Mouse (Mus musculus): ENCODE measurements at regions not wholly inside any gene's neighbourhood (a gene's known extent, or its start where the extent isn't known, plus 50 kb on each side); places are given as distances from the start of the nearest gene placed in this dataset.

DNA sequence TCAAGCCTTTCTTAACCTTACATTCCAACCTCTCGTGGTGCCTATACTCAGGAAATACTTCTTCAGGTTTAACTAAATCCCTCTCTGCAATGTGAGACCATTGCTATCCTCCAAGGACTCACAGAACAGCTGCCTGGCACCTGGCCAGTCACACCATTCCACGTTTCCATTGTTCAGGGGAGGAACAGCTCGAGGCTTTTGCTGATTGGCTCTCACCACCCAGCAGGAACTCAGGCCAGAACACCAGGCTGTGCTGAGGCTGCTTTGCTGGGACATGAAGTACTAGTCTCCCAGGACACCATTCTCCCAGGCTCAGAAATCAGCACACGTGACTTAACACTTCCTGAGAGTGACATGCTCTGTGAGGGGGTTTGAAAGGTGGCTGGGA is 357.6 kb downstream of the Sorl1 start:
- in situ Hi-C loops (cut with MboI, MseI) = no loop called here

- in situ Hi-C loops (cut with MboI, MseI) = no loop called here
Observed at GRCm38 (mm10) chr9:41765816-41766532, 358.1 kb downstream of the Sorl1 start.

- in situ Hi-C loops (cut with MboI, MseI) = no loop called here
Observed at GRCm38 (mm10) chr9:41761050-41761576, 363.0 kb downstream of the Sorl1 start.

- in situ Hi-C loops (cut with MboI, MseI) = no loop called here
Observed at GRCm38 (mm10) chr9:41754434-41755002, 369.6 kb downstream of the Sorl1 start.

- in situ Hi-C loops (cut with MboI, MseI) = no loop called here
Observed at GRCm38 (mm10) chr9:41745979-41746647, 378.0 kb downstream of the Sorl1 start.

DNA sequence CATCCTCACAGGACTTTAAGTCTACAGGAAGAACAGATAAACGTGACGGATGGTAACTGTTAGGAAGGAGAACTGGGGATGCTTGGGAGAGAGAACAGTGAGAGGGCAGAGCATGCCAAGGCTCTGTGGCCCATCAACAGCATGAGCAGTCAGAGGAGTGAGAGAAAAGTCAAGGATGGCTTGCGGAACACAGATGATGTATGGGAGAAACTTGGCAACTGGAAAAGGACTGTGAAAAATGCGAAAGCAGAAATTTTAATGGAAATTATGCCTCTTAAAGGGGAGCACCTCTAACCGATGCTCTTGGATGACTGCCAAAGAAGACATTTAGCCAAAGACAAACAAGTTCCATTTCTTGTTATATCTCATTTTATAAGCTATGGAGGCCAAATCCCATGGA is 382.6 kb downstream of the Sorl1 start:
- in situ Hi-C loops (cut with MboI, MseI) = no loop called here

DNA sequence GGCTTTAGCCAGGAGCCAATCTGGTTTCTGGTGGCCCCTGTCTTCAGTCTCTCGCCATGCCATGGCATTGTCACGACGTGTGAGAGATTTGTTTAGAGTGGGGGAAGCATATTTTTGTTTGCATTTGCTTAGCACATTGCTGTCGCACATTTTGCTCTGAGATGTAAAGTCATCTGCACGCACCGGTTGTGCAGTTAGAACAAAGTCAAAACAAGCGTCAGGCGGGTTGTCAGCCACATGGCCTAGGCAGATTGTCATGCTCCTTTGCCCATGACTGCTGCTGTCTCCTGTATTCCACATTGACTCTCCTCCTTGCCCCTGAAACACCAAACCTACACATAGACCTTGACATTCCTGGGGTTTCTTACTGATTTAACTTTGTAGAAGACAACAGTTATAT is 383.6 kb downstream of the Sorl1 start:
- in situ Hi-C loops (cut with MboI, MseI) = no loop called here

- in situ Hi-C loops (cut with MboI, MseI) = no loop called here
Observed at GRCm38 (mm10) chr9:41737671-41738070, 386.4 kb downstream of the Sorl1 start.

DNA sequence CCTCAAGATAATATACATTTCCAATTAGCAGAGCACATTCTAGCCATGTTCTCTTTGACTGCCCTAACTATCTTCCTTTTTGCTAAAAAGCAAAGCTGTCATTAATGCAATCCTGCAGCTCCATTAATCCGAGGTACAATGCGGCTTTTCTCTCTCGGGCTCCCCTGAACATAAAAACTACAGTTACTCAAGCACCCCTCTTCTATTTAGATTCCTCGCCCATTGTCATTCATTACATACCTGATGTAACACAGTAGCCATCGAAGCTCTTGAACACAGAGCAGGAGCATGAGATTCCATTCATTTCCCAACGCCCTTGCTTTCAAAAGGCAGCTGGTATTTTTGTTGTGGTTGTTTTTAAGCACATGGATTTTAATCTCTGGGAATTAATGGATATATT is 387.2 kb downstream of the Sorl1 start:
- in situ Hi-C loops (cut with MboI, MseI) = no loop called here

- in situ Hi-C loops (cut with MboI, MseI) = no loop called here
Observed at GRCm38 (mm10) chr9:41736234-41736859, 387.8 kb downstream of the Sorl1 start.

DNA sequence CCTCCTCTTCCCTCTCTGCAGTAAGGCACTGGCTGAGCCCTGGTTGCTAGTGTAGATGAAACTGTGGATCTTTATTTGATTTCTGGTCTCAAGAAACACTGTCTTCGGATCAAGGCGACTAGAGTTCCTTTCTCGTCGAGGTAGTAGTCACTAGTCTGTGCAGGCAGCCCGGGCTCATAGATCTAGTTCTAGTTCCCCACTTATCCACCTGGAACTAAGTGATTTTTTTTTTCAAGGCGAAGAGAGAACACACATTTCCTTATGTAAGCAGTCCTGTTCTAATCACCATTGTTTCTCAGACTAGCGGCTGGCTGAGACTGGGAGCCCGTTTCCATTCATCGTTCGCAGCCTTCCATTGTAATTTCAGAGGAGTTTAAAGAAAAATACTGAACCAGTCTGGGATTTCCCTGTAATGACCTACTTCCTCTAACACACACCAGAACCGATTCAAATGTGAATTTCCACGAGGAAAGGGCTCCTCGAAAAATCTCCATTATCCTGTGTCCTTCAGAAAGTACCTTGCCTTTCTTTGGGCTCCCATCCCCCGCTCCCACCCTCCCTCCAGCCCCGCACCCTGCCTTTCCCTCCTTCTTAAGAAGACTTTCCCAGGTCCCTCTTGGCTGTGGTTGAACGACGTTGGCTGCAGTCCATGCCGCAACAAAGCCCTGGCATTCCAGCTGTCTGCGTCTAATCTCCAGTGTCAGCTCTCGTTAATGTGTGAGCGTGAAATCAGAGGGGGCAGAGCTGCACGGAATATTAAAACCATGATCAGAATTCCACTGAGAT is 388.5 kb downstream of the Sorl1 start:
- in situ Hi-C loops (cut with MboI, MseI) = no loop called here

DNA sequence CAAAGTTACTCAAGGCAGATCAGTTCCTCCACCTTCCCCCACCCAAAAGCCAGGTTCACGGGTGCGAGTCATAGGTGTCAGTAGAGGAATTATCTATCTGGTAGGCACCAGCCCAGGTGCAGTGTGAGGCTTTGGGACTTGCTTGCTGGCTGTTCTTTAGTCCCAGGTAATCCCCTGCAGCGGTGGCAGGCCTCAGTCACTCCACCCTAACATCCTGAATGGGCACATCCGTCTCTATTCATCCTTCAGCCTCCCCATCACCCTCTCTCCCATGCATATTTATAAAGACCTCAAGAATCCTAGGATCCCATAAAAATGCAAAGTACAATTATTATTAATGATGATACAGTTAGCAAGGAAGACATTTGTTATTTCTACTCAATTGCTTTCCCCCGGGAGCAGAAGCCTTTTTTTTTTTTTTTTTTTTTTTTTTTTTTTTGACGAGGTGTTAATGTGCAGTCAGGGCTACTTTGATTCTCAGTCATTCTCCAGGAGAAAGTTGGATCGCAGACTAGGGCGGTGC is 389.1 kb downstream of the Sorl1 start:
- in situ Hi-C loops (cut with MboI, MseI) = no loop called here

GRCm38 (mm10) chr9:41721609-41722008 is 402.5 kb downstream of the Sorl1 start:
- in situ Hi-C loops (cut with MboI, MseI) = no loop called here

GRCm38 (mm10) chr9:41715231-41715630 is 408.9 kb downstream of the Sorl1 start:
- in situ Hi-C loops (cut with MboI, MseI) = no loop called here

GRCm38 (mm10) chr9:41705972-41706371 is 418.1 kb downstream of the Sorl1 start:
- in situ Hi-C loops (cut with MboI, MseI) = no loop called here

GRCm38 (mm10) chr9:41705461-41705903 is 418.6 kb downstream of the Sorl1 start:
- in situ Hi-C loops (cut with MboI, MseI) = no loop called here

- in situ Hi-C loops (cut with MboI, MseI) = no loop called here
Observed at GRCm38 (mm10) chr9:41703091-41703490, 421.0 kb downstream of the Sorl1 start.

DNA sequence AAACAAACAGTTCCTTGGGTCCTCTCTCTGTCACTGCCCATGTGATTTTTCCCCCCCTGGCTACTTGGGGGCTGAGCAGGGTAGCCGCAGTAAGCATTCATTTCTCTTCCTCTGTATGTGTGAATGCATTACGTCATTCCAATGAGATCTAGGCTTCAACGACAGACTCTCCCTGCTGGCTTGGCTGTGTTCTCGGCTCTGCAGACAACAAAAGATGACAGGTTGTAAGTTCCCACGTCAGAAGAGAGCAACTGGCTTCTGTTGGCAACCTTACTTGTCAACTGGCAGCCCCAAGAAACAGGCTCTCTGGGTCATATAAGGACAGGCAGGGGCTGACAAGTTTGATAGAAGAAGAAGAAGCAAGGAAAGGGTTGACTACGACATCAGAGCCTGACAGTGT is 423.4 kb downstream of the Sorl1 start:
- in situ Hi-C loops (cut with MboI, MseI) = no loop called here

DNA sequence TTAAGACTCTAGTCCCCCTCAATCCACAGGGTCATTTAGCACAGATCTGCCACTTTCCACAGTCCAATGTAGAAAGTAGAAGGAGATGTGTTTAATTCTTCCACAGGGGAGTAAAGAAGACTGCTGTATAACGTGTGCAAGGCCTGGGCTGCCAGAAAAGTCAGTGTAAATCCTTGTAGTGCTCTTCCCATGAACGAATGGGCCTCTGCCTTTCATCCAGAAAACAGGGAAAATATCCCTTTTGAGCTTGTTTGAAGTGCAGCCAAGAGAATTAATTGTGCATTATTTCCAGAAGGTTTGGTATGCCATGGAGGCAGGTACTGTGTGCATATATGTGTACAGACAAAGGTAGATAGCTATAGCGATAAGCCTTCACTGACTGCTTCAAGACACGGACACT is 425.1 kb downstream of the Sorl1 start:
- in situ Hi-C loops (cut with MboI, MseI) = no loop called here

- in situ Hi-C loops (cut with MboI, MseI) = no loop called here
Observed at GRCm38 (mm10) chr9:41697611-41698467, 426.3 kb downstream of the Sorl1 start.
